Mouse (Mus musculus) embryonic fibroblast, embryonic 13.5 days (primary cell): Measurements from ENCODE around the gene Gm49416. TPM values are rescaled to one million over a fixed set of nuclear protein-coding genes. Genes with fewer than 3 reads are reported as not detected.
A peak's percentile ranks its signal among the peaks of the same experiment; 100 is the strongest.

Source experiments
- H3K27ac ChIP-seq: 2 replicates; pipeline ENCODE4 v1.5.1; 2012; ENCODE audit warnings: low read length, control low read depth, inconsistent platforms; ENCODE audit not compliant: insufficient read depth
- H3K4me1 ChIP-seq: 2 replicates; pipeline ENCODE4 v1.6.1; 2011; ENCODE audit warnings: low read length; ENCODE audit not compliant: control insufficient read depth, insufficient read depth
- H3K4me3 ChIP-seq: 2 replicates; pipeline ENCODE4 v1.5.1; 2011; ENCODE audit warnings: mild to moderate bottlenecking, control low read depth, low read length; ENCODE audit not compliant: insufficient read depth
- CTCF ChIP-seq: IDR thresholded peaks from 2 replicates; pipeline ENCODE4 v1.5.1; 2011; ENCODE audit warnings: mild to moderate bottlenecking, control low read depth, low read length, moderate library complexity, borderline replicate concordance; ENCODE audit not compliant: insufficient read depth
- POLR2A ChIP-seq: IDR thresholded peaks from 2 replicates; pipeline ENCODE4 v1.6.1; 2011; ENCODE audit warnings: low read depth, mild to moderate bottlenecking, control low read depth, low read length, moderate library complexity
- polyA plus RNA-seq: library from polyadenylated mRNA; stranded (reverse); fragments of >200 nt; gene quantifications from 2 replicates; pipeline ENCODE4 v1.2.4, GENCODE M21; 2011; ENCODE audit warnings: low read depth; ENCODE audit not compliant: missing spikeins, insufficient read length

Gene Gm49416
- polyA plus RNA-seq, 1 experiment: 16.8 TPM

DNA sequence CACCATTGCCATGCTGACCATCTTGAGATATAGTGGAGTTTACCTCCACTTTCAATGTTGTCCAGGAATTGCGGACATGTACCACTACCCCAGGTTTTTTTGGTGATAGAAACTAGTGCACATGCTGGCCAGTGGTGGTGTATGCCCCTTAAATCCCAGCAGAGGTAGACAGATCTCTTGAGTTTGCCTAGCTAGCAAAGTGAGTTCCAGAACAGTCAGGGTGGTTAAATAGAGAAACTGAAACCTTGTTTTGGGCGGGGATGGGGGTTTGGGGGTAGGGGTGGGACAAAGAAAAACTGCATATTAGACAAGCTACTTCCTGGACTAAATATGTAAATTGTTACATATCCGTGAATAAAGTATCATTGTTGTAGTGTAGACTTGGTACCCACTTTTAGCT is 30.3 kb downstream of the Gm49416 start:
- 0 out of 2 replicates have a peak, but pooled peaks cover 4% of the 10 kb centered on the region for H3K4me1 ChIP-seq
- no peak for TF ChIP-seq POLR2A

DNA sequence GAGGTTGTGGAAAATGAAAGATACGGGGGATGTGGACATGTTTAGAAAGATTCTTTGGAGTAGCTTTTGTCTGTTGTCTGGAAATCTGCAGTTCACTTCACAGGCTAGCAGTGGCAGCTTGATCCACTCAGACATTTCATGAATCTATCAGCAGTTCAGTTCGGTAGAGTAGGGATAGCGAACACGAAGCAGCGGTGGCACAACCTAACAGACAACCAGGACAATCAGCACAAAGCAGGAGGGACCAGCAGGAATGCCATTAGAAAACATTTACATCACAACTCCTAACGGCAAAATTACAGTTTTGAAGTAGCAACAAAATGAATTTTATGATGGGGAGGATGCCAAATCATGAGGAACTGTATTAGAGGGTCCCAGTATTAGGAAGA is 31.0 kb downstream of the Gm49416 start:
- Histone ChIP-seq H3K27ac (peak overlapping the region; percentile 79), H3K4me3 (0 out of 2 replicates have a peak overlapping the region, but pooled peaks have one; percentile 7), H3K4me1 (0 out of 2 replicates have a peak, but pooled peaks cover 4% of the 10 kb centered on the region)
- no peak; the same call in 1 of the 2 replicates for TF ChIP-seq POLR2A

More for the DNA sequence above, 30.3 kb downstream of the Gm49416 start:
- Histone ChIP-seq H3K4me3 (no peak overlapping the region), H3K27ac (no peak overlapping the region)

DNA sequence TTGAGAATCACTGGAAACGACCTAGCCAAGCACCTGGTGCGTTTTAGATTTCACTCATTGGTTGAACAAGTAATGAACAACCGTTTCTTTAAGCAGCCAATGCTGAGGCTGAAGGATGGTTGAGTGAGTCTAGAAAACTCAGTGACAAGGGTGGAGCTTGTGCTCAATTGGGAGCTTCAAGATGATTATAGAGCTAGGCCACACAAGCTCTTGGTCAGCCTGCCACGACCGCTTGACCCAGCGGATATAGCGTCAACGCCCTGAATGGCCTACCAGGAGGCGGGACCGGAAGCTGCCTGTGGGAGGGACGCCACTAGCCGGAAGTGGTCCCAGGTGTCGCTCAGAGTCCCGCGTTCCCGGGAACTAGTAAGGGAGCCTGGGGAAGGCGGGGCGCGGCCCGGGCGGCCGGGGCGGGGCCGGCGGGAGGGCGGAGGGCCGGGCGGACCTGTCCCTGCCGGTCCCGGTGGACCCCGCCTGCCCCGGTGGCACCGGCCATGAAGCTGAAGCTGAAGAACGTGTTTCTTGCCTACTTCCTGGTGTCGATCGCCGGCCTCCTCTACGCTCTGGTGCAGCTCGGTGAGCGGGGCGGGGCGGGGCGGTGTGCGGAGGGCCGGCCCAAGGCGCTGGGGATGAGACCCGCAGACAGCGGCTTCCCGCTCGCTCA is 31.5 kb downstream of the Gm49416 start, which contains the start of gene B3gat3:
Gene B3gat3 (plus strand): TSS at position 302 of the 664 bp plus-strand sequence.
- H3K27ac ChIP-seq: peak within 1 kb of the TSS; percentile 79
- peak; percentile 93 for TF ChIP-seq POLR2A
- TF ChIP-seq CTCF: no peak
- 0 out of 2 replicates have a peak, but pooled peaks cover 4% of the 10 kb centered on the region for H3K4me1 ChIP-seq
- H3K4me3 ChIP-seq: peak within 1 kb of the TSS; percentile 99

DNA sequence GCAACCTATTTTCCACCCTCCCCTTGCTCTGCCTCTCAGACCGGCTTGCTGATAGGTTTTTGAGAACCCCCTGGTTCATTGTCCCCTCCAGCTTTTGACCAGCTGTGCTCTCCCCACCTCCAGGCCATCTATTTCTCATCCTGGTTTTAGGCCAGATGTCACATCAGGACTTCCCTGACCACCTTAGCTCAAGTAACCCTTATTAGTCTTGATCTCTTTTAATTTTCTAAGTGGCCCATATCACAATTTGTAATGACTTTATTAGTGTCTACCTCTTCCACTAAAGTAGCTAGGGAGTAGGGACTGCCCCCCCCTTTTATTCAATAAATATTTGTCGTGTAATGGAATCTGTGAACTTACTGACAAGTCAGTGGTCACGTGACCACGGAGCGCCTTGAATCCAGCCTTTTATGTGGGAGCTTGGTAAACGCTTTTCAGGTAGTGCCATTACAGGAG is 32.1 kb downstream of the Gm49416 start:
- no peak for TF ChIP-seq CTCF
- no peak for TF ChIP-seq POLR2A
- H3K4me3 ChIP-seq: peak overlapping the region; percentile 99
- H3K4me1 ChIP-seq: 0 out of 2 replicates have a peak, but pooled peaks cover 4% of the 10 kb centered on the region
- H3K27ac ChIP-seq: peak overlapping the region; percentile 79

DNA sequence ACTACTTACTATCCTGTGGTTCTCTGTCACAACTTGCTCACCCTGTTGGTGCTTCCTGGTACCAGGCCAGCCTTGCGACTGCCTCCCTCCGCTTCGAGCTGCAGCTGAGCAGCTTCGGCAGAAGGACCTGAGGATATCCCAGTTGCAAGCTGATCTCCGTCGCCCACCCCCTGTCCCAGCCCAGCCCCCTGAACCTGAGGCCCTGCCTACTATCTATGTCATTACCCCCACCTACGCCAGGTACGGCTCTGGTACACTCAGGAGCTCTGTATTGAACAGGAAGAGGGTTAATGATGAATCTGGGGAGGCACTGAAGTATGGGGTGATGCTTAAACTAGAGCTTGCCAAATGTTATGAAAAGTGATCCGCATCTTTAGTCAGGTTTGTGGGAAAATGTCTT is 33.0 kb downstream of the Gm49416 start:
- Histone ChIP-seq H3K27ac (no peak overlapping the region), H3K4me1 (0 out of 2 replicates have a peak, but pooled peaks cover 4% of the 10 kb centered on the region), H3K4me3 (peak overlapping the region; percentile 99)
- TF ChIP-seq CTCF: no peak
- no peak for TF ChIP-seq POLR2A

DNA sequence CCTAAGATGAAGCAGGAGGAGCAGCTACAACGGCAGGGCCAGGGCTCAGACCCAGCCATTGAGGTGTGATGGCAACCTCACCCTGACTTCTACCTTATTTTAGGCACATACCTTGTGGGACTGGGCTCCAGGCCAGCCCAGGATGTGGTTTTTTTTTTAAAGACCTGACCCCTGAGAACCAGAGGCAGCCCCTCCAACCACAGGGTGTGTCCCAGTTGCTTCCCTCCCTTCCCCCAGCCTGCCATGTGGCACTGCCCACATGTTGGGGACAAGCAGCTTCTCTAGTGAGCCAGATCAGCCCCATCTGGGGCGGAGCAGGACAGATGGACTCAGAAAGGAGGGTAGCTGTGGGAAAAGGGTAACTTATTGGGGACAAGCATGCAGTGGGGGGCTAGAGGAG is 38.0 kb downstream of the Gm49416 start:
- Histone ChIP-seq H3K4me1 (peaks cover 7% of the 10 kb centered on the region; the same call in 1 of the 2 replicates), H3K27ac (no peak overlapping the region), H3K4me3 (no peak overlapping the region)
- TF ChIP-seq CTCF (no peak), POLR2A (no peak)

DNA sequence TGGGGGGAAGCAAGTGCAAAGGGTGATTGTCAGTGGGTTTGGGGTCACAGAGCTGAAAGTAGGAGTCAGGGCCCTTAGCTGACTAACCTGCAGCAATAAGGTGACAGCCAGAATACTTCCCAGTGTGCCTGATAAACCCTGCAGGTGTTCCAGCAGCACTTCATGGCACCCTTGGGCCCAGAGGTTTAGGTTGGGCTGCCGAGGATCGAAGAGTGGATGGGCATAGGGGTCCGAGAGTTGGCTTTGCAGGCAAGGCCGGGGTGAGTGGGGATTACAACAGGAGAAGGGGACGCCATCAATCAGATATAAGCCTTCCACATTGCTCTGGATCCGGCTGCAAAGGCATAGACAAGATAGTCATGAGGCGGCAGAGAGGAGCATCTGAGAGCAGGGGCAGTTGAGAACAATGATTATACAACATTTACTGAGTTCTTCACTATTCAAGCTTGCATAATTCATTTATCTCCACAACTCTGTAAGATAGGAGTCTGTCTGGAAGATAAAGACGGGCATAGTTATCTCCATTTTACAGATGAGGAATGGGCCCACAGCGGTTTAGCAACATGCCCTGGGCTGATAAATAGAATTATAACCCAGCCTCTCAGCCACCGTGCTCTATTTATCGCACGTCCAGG is 39.3 kb downstream of the Gm49416 start:
- H3K4me1 ChIP-seq: peaks cover 3% of the 10 kb centered on the region; the same call in 1 of the 2 replicates
- no peak for TF ChIP-seq POLR2A
- TF ChIP-seq CTCF: no peak
- no peak overlapping the region for H3K27ac ChIP-seq
- no peak overlapping the region for H3K4me3 ChIP-seq

DNA sequence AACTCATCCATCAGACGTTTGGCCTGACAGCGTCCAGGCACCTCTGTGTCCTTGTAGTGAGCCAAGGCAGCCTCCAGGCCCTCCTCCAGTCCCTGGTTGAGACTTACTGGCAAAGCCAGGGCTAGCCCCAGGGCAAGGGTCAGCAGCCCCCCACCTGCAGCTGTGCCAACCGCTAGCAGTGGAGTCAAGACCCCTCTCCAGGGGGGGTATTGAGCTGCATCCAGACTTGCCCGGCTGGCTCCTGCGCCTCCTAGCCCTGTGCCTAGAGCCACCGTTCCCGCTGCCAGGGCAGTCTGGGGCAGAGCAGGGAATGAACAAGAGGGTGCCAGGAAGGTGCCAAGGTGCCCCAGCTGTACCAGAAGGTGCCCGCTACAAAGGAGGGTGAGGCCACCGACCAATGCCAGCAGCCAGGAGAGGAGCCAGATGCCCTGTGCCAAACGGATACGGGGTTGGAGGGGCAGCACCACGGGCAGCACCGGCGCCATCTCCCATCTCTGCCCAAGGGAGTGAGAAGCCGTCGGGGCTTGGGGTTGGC is 40.0 kb downstream of the Gm49416 start:
- H3K4me3 ChIP-seq: peak overlapping the region; percentile 84; the same call in 1 of the 2 replicates

DNA sequence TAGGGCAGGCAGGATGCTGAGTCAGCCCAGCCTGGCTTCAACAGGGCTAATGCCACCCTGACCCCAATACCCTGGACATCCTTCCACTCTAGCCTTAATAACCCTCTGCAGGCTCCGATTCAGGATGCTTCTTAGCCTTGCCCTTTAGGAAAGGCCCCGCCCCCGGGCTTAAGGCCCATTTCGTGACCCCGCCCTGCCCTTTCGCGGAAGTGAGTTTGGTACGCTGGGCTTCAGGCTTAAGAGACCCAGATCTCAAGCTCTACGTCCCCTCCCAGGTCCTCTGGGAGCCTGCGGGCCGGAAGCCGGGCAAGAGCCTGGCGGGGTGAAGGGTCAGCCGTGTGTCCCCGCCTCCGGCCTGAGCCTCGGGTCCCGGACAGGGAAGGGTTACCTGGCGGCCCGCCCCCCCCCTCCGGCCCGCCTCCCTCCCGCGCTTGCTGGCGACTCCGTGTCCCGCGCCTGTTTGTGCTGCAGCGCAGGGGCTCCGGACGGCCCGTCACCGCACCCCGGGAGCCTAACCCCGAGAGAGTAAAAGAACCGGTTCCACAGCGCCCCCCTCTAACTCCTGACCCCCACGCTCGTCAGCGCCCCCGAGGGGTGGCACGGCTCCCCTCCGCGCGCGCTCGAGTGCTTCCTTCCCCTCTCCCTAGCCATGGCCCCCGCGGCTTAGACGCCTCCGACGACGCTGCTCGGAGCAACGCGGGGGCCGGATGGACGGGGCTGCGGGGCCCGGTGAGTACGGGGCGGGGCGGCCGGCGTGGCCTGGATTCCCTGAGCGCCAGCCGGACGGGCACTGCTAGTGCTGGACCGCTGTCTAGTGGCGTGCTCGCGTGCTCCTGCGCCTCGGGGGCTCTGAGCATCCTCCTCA is 40.7 kb downstream of the Gm49416 start, which contains the start of the genes Rom1 and Eml3:
Gene Rom1 (minus strand): TSS at position 133 of the 865 bp plus-strand sequence.
Gene Eml3 (plus strand): TSS at position 329 of the 865 bp plus-strand sequence.
- peak within 1 kb of the TSS; percentile 23; the same call in 1 of the 2 replicates for H3K27ac ChIP-seq
- H3K4me1 ChIP-seq: peaks cover 3% of the 10 kb centered on the region; the same call in 1 of the 2 replicates
- TF ChIP-seq CTCF (0 out of 2 replicates have a peak, but pooled peaks have one; percentile 10), POLR2A (peak; percentile 56)
- peak within 1 kb of the TSS; percentile 84 for H3K4me3 ChIP-seq

More for the DNA sequence above, 40.0 kb downstream of the Gm49416 start:
- Histone ChIP-seq H3K4me1 (peaks cover 3% of the 10 kb centered on the region; the same call in 1 of the 2 replicates), H3K27ac (no peak overlapping the region)
- TF ChIP-seq CTCF (no peak), POLR2A (no peak; the same call in 1 of the 2 replicates)
